24 mouse cellular contexts compared by ENCODE assay signal in the genomic region with DNA sequence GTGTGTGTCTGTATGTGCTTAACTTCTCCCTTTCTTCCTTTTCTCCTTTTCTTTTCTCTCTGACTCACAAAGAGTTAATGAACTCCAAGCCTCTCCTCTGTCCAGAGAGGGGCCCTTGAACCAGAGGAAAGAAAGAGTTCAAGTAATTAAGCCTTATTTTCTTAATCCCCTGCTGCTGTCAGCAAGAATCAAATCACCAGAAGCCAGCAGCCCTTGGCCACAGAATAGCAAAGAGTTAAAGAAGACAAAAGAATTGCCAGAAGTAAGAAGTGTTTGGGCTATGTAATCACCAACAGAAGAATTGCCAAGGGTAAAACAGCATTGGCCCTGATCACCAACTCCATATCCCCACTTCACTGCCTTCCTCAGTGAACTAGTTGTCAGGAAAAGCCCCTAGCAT. TPM values are rescaled to one million over a fixed set of nuclear protein-coding genes. Genes with fewer than 3 reads are reported as not detected.
DNase-seq lines count a peak whose midpoint lies in the region; ATAC-seq and TF ChIP-seq lines count a peak whose summit lies in the region.
"Had no signal": no experiment of that assay in that cellular context is flagged by ENCODE, and none has a peak within 500 bp of the region (broad histone marks: within the 10 kb centered on the region; RNA-seq: fewer than 3 reads in every experiment).

No protein-coding gene starts in this region.

- no peak for DNase-seq in forebrain, embryonic 11.5 days (ENCODE audit: low spot score)
- DNase-seq in forebrain, embryonic 10.5 days (ENCODE audit: extremely low spot score, low spot score), result no peak
- peak; percentile 27 for DNase-seq in brain, embryonic 14.5 days (ENCODE audit: low read depth)
- DNase-seq in embryonic facial prominence, embryonic 11.5 days (ENCODE audit: low spot score), result peak; percentile 55
- DNase-seq in retina, postnatal 1 day, result peak; percentile 84
- DNase-seq in spleen, postnatal 10 days (ENCODE audit: low spot score in 2 of 2), result no peak
- DNase-seq: adrenal gland, postnatal 25 days; cerebellum, adult 2 months; cerebellum, postnatal 10 days; gastrocnemius, postnatal 36 days; heart, adult 11 months; heart, postnatal 14 days had no signal

- no peak overlapping the region for H3K9ac ChIP-seq in forebrain, embryonic 11.5 days (ENCODE audit: low read length)
- no peak overlapping the region for H3K9ac ChIP-seq in embryonic facial prominence, embryonic 11.5 days (replicated peaks; ENCODE audit: low read length)
- H3K9ac ChIP-seq in kidney, embryonic 15.5 days, result no peak overlapping the region
- H3K9ac ChIP-seq: embryonic facial prominence, embryonic 13.5 days; forebrain, embryonic 15.5 days; heart, embryonic 15.5 days; hindbrain, embryonic 15.5 days had no signal

- no peak for TF ChIP-seq POLR2A in brain, embryonic 14.5 days (IDR thresholded peaks at IDR 0.05; ENCODE audit: borderline replicate concordance, extremely low read depth, insufficient read depth, insufficient read length, poor library complexity, severe bottlenecking)

- peak; percentile 35 for ATAC-seq in forebrain, embryonic 11.5 days (replicated peaks; ENCODE audit: low FRiP score)
- peak; percentile 49; the same call in 1 of the 2 replicates for ATAC-seq in embryonic facial prominence, embryonic 11.5 days (replicated peaks; ENCODE audit: insufficient number of reproducible peaks, low FRiP score, low TSS enrichment, low read depth)
- ATAC-seq in kidney, embryonic 15.5 days (replicated peaks; ENCODE audit: low FRiP score), result no peak
- ATAC-seq: activated CD4-positive, CD25-positive, alpha-beta regulatory T cell, adult 4 months; forebrain, embryonic 15.5 days; inflammation-experienced regulatory T-cells, adult 6 months; intestine, postnatal 0 days; Patski had no signal

- H3K4me2 ChIP-seq in forebrain, embryonic 11.5 days (ENCODE audit: low read depth, low read length, severe bottlenecking), result no peak overlapping the region
- no peak overlapping the region for H3K4me2 ChIP-seq in embryonic facial prominence, embryonic 11.5 days (ENCODE audit: low read depth, low read length)
- H3K4me2 ChIP-seq in kidney, embryonic 15.5 days, result no peak overlapping the region
- H3K4me2 ChIP-seq: embryonic facial prominence, embryonic 13.5 days; forebrain, embryonic 15.5 days; heart, embryonic 15.5 days; hindbrain, embryonic 15.5 days had no signal

- no peaks in the 10 kb centered on the region for H3K27me3 ChIP-seq in forebrain, embryonic 11.5 days (ENCODE audit: control insufficient read depth, insufficient read depth, low read length)
- peaks cover 23% of the 10 kb centered on the region for H3K27me3 ChIP-seq in forebrain, embryonic 10.5 days (ENCODE audit: poor library complexity, severe bottlenecking)
- no peaks in the 10 kb centered on the region for H3K27me3 ChIP-seq in embryonic facial prominence, embryonic 11.5 days (ENCODE audit: control insufficient read depth, insufficient read depth, low read length)
- H3K27me3 ChIP-seq in kidney, embryonic 15.5 days, result no peaks in the 10 kb centered on the region
- H3K27me3 ChIP-seq: embryonic facial prominence, embryonic 13.5 days; forebrain, embryonic 15.5 days; heart, embryonic 15.5 days; hindbrain, embryonic 15.5 days; Patski had no signal

- H3K36me3 ChIP-seq in forebrain, embryonic 11.5 days (ENCODE audit: control insufficient read depth, insufficient read depth, low read length), result no peaks in the 10 kb centered on the region
- no peaks in the 10 kb centered on the region for H3K36me3 ChIP-seq in forebrain, embryonic 10.5 days (replicated peaks)
- H3K36me3 ChIP-seq in embryonic facial prominence, embryonic 11.5 days (replicated peaks; ENCODE audit: control insufficient read depth, insufficient read depth, low read depth, low read length), result no peaks in the 10 kb centered on the region
- no peaks in the 10 kb centered on the region for H3K36me3 ChIP-seq in kidney, embryonic 15.5 days
- H3K36me3 ChIP-seq: embryonic facial prominence, embryonic 13.5 days; forebrain, embryonic 15.5 days; heart, embryonic 10.5 days; heart, embryonic 15.5 days; hindbrain, embryonic 10.5 days; hindbrain, embryonic 15.5 days had no signal

- TF ChIP-seq CTCF in brain, embryonic 14.5 days (IDR thresholded peaks at IDR 0.05; ENCODE audit: borderline replicate concordance, extremely low read depth, insufficient read depth, insufficient read length), result no peak

- H3K4me1 ChIP-seq in forebrain, embryonic 11.5 days (replicated peaks; ENCODE audit: control insufficient read depth, insufficient read depth, low read length), result no peaks in the 10 kb centered on the region
- H3K4me1 ChIP-seq in forebrain, embryonic 10.5 days, result peaks cover 29% of the 10 kb centered on the region
- H3K4me1 ChIP-seq in embryonic facial prominence, embryonic 11.5 days (ENCODE audit: control insufficient read depth, insufficient read depth, low read length), result no peaks in the 10 kb centered on the region
- H3K4me1 ChIP-seq in kidney, embryonic 15.5 days, result peaks cover 5% of the 10 kb centered on the region; the same call in 1 of the 2 replicates
- H3K4me1 ChIP-seq: embryonic facial prominence, embryonic 13.5 days; forebrain, embryonic 15.5 days; heart, embryonic 10.5 days; heart, embryonic 15.5 days; hindbrain, embryonic 15.5 days had no signal

- H3K4me3 ChIP-seq in forebrain, embryonic 11.5 days (ENCODE audit: low read depth, low read length), result no peak overlapping the region
- no peak overlapping the region for H3K4me3 ChIP-seq in forebrain, embryonic 10.5 days
- H3K4me3 ChIP-seq in embryonic facial prominence, embryonic 11.5 days (ENCODE audit: low read depth, low read length), result no peak overlapping the region
- H3K4me3 ChIP-seq in kidney, embryonic 15.5 days (replicated peaks), result no peak overlapping the region
- H3K4me3 ChIP-seq: embryonic facial prominence, embryonic 13.5 days; forebrain, embryonic 15.5 days; heart, embryonic 10.5 days; heart, embryonic 15.5 days; hindbrain, embryonic 10.5 days; hindbrain, embryonic 15.5 days had no signal

- no peaks in the 10 kb centered on the region for H3K9me3 ChIP-seq in forebrain, embryonic 11.5 days (ENCODE audit: control insufficient read depth, low read length)
- H3K9me3 ChIP-seq in forebrain, embryonic 10.5 days, result no peaks in the 10 kb centered on the region
- no peaks in the 10 kb centered on the region for H3K9me3 ChIP-seq in embryonic facial prominence, embryonic 11.5 days (replicated peaks; ENCODE audit: control insufficient read depth, low read length)
- no peaks in the 10 kb centered on the region for H3K9me3 ChIP-seq in kidney, embryonic 15.5 days (replicated peaks)
- H3K9me3 ChIP-seq: embryonic facial prominence, embryonic 13.5 days; forebrain, embryonic 15.5 days; heart, embryonic 10.5 days; heart, embryonic 15.5 days; hindbrain, embryonic 10.5 days; hindbrain, embryonic 15.5 days had no signal

- H3K27ac ChIP-seq in forebrain, embryonic 11.5 days (ENCODE audit: low read depth, low read length), result no peak overlapping the region
- no peak overlapping the region for H3K27ac ChIP-seq in forebrain, embryonic 10.5 days
- H3K27ac ChIP-seq in embryonic facial prominence, embryonic 11.5 days (replicated peaks; ENCODE audit: low read depth, low read length), result no peak overlapping the region
- H3K27ac ChIP-seq in kidney, embryonic 15.5 days, result no peak overlapping the region
- H3K27ac ChIP-seq: embryonic facial prominence, embryonic 13.5 days; forebrain, embryonic 15.5 days; heart, embryonic 10.5 days; heart, embryonic 15.5 days; hindbrain, embryonic 10.5 days; hindbrain, embryonic 15.5 days had no signal

RNA-seq across cellular contexts. Expression of gene Rasef, which starts 20.2 kb away (rescaled TPM):
- 0.49 and 0.63 TPM in 2 replicates for polyA plus RNA-seq in forebrain, embryonic 11.5 days (2014; fragmentation: Nextera tagmentation; extraction: Ambion mirVana)
- polyA plus RNA-seq in forebrain, embryonic 10.5 days (2016; fragmentation: Nextera tagmentation; extraction: Ambion mirVana), result 1.8 and 2.3 TPM in 2 replicates
- 0.15 and 0.23 TPM in 2 replicates for polyA plus RNA-seq in brain, embryonic 14.5 days (2012; rRNA removed)
- 3.6 and 3.9 TPM in 2 replicates for polyA plus RNA-seq in embryonic facial prominence, embryonic 11.5 days (2014; fragmentation: Nextera tagmentation; extraction: Ambion mirVana)
- 6.6 and 7.5 TPM in 2 replicates for polyA plus RNA-seq in kidney, embryonic 15.5 days (2015; fragmentation: Nextera tagmentation; extraction: Ambion mirVana)
- polyA plus RNA-seq: activated CD4-positive, CD25-positive, alpha-beta regulatory T cell, adult 4 months; C2C12; inflammation-experienced regulatory T-cells, adult 6 months; Patski had no signal

Comparison
In these comparisons a context has a peak if more than half of its experiments do, and no peak if none do; other contexts are left out.
1. DNase-seq: peak in brain, embryonic 14.5 days (single experiment), embryonic facial prominence, embryonic 11.5 days (single experiment) and retina, postnatal 1 day (single experiment); none in forebrain, embryonic 11.5 days (single experiment), forebrain, embryonic 10.5 days (single experiment) and spleen, postnatal 10 days (0 of 2).